Mouse (Mus musculus): ENCODE results near the gene 5730409E04Rik.

DNA sequence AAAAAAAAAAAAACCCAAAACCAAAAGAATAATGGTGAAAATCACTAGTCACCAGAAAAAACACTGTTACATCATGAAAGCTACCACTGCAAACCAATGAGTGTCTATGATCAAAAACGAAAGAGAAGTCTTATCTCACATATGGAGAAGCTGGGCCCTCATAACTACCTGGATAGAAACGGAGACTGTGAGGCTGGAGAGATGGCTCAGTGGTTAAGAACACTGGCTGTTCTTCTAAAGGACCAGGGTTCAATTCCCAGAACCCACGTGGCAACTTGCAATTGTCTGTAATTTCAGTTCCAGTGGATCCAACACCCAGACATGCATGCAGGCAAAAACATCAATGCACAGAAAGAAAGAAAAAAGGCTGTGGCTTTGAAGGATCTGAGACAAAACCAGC, 23.1 kb downstream of the 5730409E04Rik start:
- TF ChIP-seq CTCF (IDR thresholded peaks at IDR 0.05; ENCODE audit: control insufficient read depth, insufficient read depth, low read length): no peak
- TF ChIP-seq POLR2A (IDR thresholded peaks at IDR 0.05; ENCODE audit: borderline replicate concordance, control insufficient read depth, low read depth, low read length): no peak
